Mouse (Mus musculus) thymus, postnatal 14 days (tissue): ENCODE data around the gene Vmo1.

Experiments used
- DNase-seq: peaks from one replicate; pipeline ENCODE4 v3.0.0; 2021

Vmo1 gene

GRCm38 (mm10) chr11:70467902-70468619, 46.4 kb downstream of the Vmo1 start:
- DNase-seq: no peak

- no peak for DNase-seq
Measured at GRCm38 (mm10) chr11:70465824-70466223, 48.6 kb downstream of the Vmo1 start.

GRCm38 (mm10) chr11:70465211-70465610, 49.2 kb downstream of the Vmo1 start:
- DNase-seq: no peak

DNA sequence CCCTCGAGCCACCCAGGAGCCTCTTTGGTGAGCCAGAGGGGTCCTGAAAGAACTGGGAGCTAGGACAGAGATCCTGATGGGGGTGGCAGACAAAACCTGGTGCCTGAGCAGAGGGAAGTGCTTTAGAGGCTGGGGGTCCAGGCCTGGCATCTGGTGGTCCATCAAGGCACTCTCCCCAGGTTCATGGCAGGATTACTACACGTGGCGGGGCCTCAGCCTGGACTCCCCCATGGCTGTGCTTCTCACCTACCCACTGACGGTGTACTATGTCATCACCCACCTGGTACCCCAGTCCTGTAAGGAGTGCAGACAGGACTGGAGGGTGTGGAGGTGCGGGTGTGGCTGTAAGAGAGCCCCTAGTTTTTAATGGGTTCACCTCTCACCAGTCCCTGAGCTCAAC, 50.4 kb downstream of the Vmo1 start:
- DNase-seq: no peak
